Mouse (Mus musculus) urinary bladder, adult 2 months (tissue): Measurements from ENCODE around the gene Mgmt. TPM values are rescaled to one million over a fixed set of nuclear protein-coding genes. Genes with fewer than 3 reads are reported as not detected.
A peak's percentile ranks its signal among the peaks of the same experiment; 100 is the strongest.

ENCODE experiments used
- DNase-seq: peaks from one replicate; pipeline ENCODE4 v3.0.0; 2022; ENCODE audit warnings: low spot score
- polyA plus RNA-seq: library from polyadenylated mRNA; depleted of rRNA; stranded (reverse); fragments of >200 nt; gene quantifications from 2 replicates; pipeline ENCODE4 v1.2.3, GENCODE M21; 2012; rRNA removed

The Mgmt gene
- polyA plus RNA-seq = 3.4 and 3.9 TPM in 2 replicates

GRCm38 (mm10) chr7:136894106-136894986, at the start of gene Mgmt:
Gene Mgmt, plus strand, starts transcription at chr7:136894614.
- DNase-seq = peak; percentile 71

- no peak for DNase-seq
Observed at GRCm38 (mm10) chr7:136844835-136845234, 49.6 kb upstream of the Mgmt start.

GRCm38 (mm10) chr7:136845321-136845720, 49.1 kb upstream of the Mgmt start:
- DNase-seq = no peak

- DNase-seq = no peak
Observed at GRCm38 (mm10) chr7:136846086-136846620, 48.3 kb upstream of the Mgmt start.

- DNase-seq = no peak
Observed at GRCm38 (mm10) chr7:136847601-136848000, 46.8 kb upstream of the Mgmt start.

- DNase-seq = no peak
Observed at GRCm38 (mm10) chr7:136848761-136849160, 45.7 kb upstream of the Mgmt start.

GRCm38 (mm10) chr7:136849811-136850210, 44.6 kb upstream of the Mgmt start:
- DNase-seq = no peak

- DNase-seq = no peak
Observed at GRCm38 (mm10) chr7:136850339-136850738, 44.1 kb upstream of the Mgmt start.

GRCm38 (mm10) chr7:136851946-136852345, 42.5 kb upstream of the Mgmt start:
- no peak for DNase-seq

- DNase-seq = no peak
Observed at GRCm38 (mm10) chr7:136852721-136853120, 41.7 kb upstream of the Mgmt start.

GRCm38 (mm10) chr7:136864677-136865463, 29.5 kb upstream of the Mgmt start:
- DNase-seq = no peak

- DNase-seq = no peak
Observed at GRCm38 (mm10) chr7:136865876-136866275, 28.5 kb upstream of the Mgmt start.

GRCm38 (mm10) chr7:136866535-136866934, 27.9 kb upstream of the Mgmt start:
- no peak for DNase-seq

- DNase-seq = no peak
Observed at GRCm38 (mm10) chr7:136871535-136871934, 22.9 kb upstream of the Mgmt start.

- no peak for DNase-seq
Observed at GRCm38 (mm10) chr7:136872059-136872458, 22.4 kb upstream of the Mgmt start.

GRCm38 (mm10) chr7:136874396-136874795, 20.0 kb upstream of the Mgmt start:
- no peak for DNase-seq

- DNase-seq = no peak
Observed at GRCm38 (mm10) chr7:136880386-136880785, 14.0 kb upstream of the Mgmt start.

GRCm38 (mm10) chr7:136888161-136888560, 6.3 kb upstream of the Mgmt start:
- DNase-seq = peak; percentile 10

GRCm38 (mm10) chr7:136895356-136895755, 942 bp downstream of the Mgmt start:
- DNase-seq = peak; percentile 15

- DNase-seq = no peak
Observed at GRCm38 (mm10) chr7:136895851-136896250, 1.4 kb downstream of the Mgmt start.

GRCm38 (mm10) chr7:136897481-136897880, 3.1 kb downstream of the Mgmt start:
- no peak for DNase-seq

- DNase-seq = peak; percentile 14
Observed at GRCm38 (mm10) chr7:136898005-136898404, 3.6 kb downstream of the Mgmt start.
